Mouse (Mus musculus) kidney, adult 2 months (tissue): ENCODE data around the gene Wfdc15a.

ENCODE experiments used
- CTCF ChIP-seq: fragments of 200-500 bp; conservative IDR thresholded peaks from 2 replicates; pipeline ENCODE4 v1.5.1; 2011; ENCODE audit warnings: low read depth, mild to moderate bottlenecking, control low read depth, low read length, moderate library complexity, mixed read lengths; ENCODE audit not compliant: insufficient read depth, insufficient read length
- POLR2A ChIP-seq: fragments of 200-500 bp; IDR thresholded peaks from one replicate; pipeline ENCODE4 v1.6.1; 2011; ENCODE audit warnings: low read depth, low read length, control low read depth

DNA sequence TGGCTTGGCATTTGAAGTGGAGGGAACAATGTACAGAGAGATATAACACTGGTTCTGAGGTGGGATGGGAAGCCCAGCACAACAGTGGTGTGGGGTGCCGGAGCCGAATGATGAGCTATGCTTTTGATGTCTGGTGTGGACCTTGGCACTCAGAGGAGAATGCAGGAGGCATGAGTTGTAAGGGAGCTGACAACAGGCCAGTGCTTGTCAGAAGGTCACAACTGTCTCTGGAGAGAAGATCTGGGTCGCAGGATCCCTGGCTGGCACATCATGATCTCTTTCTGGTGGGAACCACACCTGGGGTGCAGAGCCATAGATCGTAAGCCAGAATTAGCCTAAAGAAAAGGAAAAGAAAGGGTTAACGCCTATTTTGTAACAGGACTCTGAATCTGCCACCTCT, 22.1 kb downstream of the Wfdc15a start:
- TF ChIP-seq POLR2A (no peak), CTCF (no peak)
